Mouse (Mus musculus) hindbrain, embryonic 14.5 days (tissue): ENCODE measurements at regions not wholly inside any gene's neighbourhood (a gene's known extent, or its start where the extent isn't known, plus 50 kb on each side); places are given as distances from the start of the nearest gene placed in this dataset.
A peak's percentile ranks its signal among the peaks of the same experiment; 100 is the strongest.

Experiments
- ATAC-seq: fragments of 200-750 bp; cut with Nextera tagmentation; 2 replicates; pipeline ENCODE4 v1.8.0; 2017; ENCODE audit warnings: moderate number of reproducible peaks, mild to moderate bottlenecking, moderate TSS enrichment, moderate library complexity; ENCODE audit not compliant: low FRiP score
- DNase-seq: peaks from one replicate; pipeline ENCODE4 v3.0.0-alpha.2; 2015; ENCODE audit warnings: low spot score
- H3K27ac ChIP-seq: fragments of 300-500 bp; sonication (generic); 2 replicates; pipeline ENCODE4 v1.5.1; 2014; ENCODE audit warnings: mild to moderate bottlenecking, moderate library complexity
- H3K27me3 ChIP-seq: fragments of 300-500 bp; sonication (generic); 2 replicates; pipeline ENCODE4 v1.6.1; 2014; ENCODE audit warnings: mild to moderate bottlenecking, low read length, mixed read lengths; ENCODE audit not compliant: control insufficient read depth, insufficient read depth
- H3K36me3 ChIP-seq: fragments of 300-500 bp; sonication (generic); replicated peaks from 2 replicates; pipeline ENCODE4 v1.6.1; 2014; ENCODE audit not compliant: control insufficient read depth, insufficient read depth
- H3K4me1 ChIP-seq: fragments of 300-500 bp; sonication (generic); replicated peaks from 2 replicates; pipeline ENCODE4 v1.6.1; 2014; ENCODE audit warnings: antibody characterized with exemption, low read length, mixed read lengths; ENCODE audit not compliant: control insufficient read depth, insufficient read depth
- H3K4me2 ChIP-seq: fragments of 300-500 bp; sonication (generic); replicated peaks from 2 replicates; pipeline ENCODE4 v1.6.1; 2014; ENCODE audit warnings: mild to moderate bottlenecking, moderate library complexity
- H3K4me3 ChIP-seq: fragments of 300-500 bp; sonication (generic); replicated peaks from 2 replicates; pipeline ENCODE4 v1.5.1; 2014; ENCODE audit warnings: mild to moderate bottlenecking, low read length
- H3K9ac ChIP-seq: fragments of 300-500 bp; sonication (generic); 2 replicates; pipeline ENCODE4 v1.6.1; 2014
- H3K9me3 ChIP-seq: fragments of 300-500 bp; sonication (generic); 2 replicates; pipeline ENCODE4 v1.6.1; 2016; ENCODE audit warnings: low read length; ENCODE audit not compliant: control insufficient read depth
- WGBS: fragments of 180-500 bp; shearing (Covaris S2); extraction: QIAGEN DNeasy Blood & Tissue Kit; methylation state at CpG from one replicate; pipeline ENCODE4 v1.1.7; 2014; 5-methylcytosine and 5-hydroxymethylcytosine counted together

- Histone ChIP-seq H3K27ac (no peak overlapping the region), H3K4me3 (no peak overlapping the region)
Observed at GRCm38 (mm10) chr11:55926366-55926765, 114.4 kb downstream of the Nmur2 start.

DNA sequence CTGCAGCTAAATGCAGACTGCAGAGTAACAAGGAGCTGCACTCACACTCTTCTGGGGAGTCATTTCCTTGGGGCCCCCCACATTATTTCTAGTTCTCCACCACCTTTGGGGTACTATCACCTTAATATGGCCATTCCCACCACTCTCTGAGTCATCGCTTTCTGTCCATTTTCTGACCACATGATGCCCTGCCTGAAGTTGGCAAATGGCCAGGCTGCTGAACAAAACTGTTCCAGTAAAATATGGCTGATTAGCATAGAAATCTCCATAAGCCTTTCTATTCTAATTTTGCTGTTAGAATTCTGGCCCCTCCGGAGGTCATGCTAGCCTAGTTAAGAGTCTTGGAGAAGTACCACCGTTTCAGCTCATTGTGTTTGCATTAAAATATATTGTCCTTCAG lies 121.7 kb downstream of the Nmur2 start:
- Histone ChIP-seq H3K4me2 (no peak overlapping the region), H3K9ac (no peak overlapping the region), H3K36me3 (no peaks in the 10 kb centered on the region), H3K27me3 (no peaks in the 10 kb centered on the region), H3K4me3 (no peak overlapping the region), H3K27ac (no peak overlapping the region), H3K4me1 (0 out of 2 replicates have a peak, but pooled peaks cover 4% of the 10 kb centered on the region), H3K9me3 (no peaks in the 10 kb centered on the region)
- peak; percentile 42 for DNase-seq
- WGBS: 35% methylated on average over 3 of the region's 3 CpGs
- ATAC-seq: no peak

More at GRCm38 (mm10) chr11:55926366-55926765, 114.4 kb downstream of the Nmur2 start:
- Histone ChIP-seq H3K36me3 (no peaks in the 10 kb centered on the region), H3K27me3 (no peaks in the 10 kb centered on the region), H3K9me3 (no peaks in the 10 kb centered on the region), H3K4me1 (no peaks in the 10 kb centered on the region), H3K4me2 (no peak overlapping the region), H3K9ac (no peak overlapping the region)
- ATAC-seq (no peak), DNase-seq (no peak)
- WGBS: 77% methylated on average over 5 of the region's 5 CpGs

GRCm38 (mm10) chr11:55918411-55918810 lies 122.4 kb downstream of the Nmur2 start:
- Histone ChIP-seq H3K4me3 (no peak overlapping the region), H3K36me3 (no peaks in the 10 kb centered on the region), H3K9me3 (no peaks in the 10 kb centered on the region), H3K4me1 (0 out of 2 replicates have a peak, but pooled peaks cover 4% of the 10 kb centered on the region), H3K27ac (no peak overlapping the region), H3K9ac (no peak overlapping the region), H3K4me2 (no peak overlapping the region), H3K27me3 (no peaks in the 10 kb centered on the region)
- 75% methylated on average over 5 of the region's 5 CpGs for WGBS
- DNase-seq (no peak), ATAC-seq (no peak)

GRCm38 (mm10) chr11:55897506-55897905 lies 143.3 kb downstream of the Nmur2 start:
- no peaks in the 10 kb centered on the region for H3K4me1 ChIP-seq
- ATAC-seq (no peak), DNase-seq (peak; percentile 59)
- 19% methylated on average over 6 of the region's 6 CpGs for WGBS
- no peaks in the 10 kb centered on the region for H3K27me3 ChIP-seq
- H3K9me3 ChIP-seq: no peaks in the 10 kb centered on the region
- H3K27ac ChIP-seq: no peak overlapping the region
- no peak overlapping the region for H3K4me2 ChIP-seq
- no peak overlapping the region for H3K9ac ChIP-seq
- no peaks in the 10 kb centered on the region for H3K36me3 ChIP-seq
- no peak overlapping the region for H3K4me3 ChIP-seq

- DNase-seq (no peak), ATAC-seq (no peak)
- H3K36me3 ChIP-seq: no peaks in the 10 kb centered on the region
- 84% methylated on average over 4 of the region's 4 CpGs for WGBS
- no peaks in the 10 kb centered on the region for H3K9me3 ChIP-seq
- H3K27ac ChIP-seq: no peak overlapping the region
- no peak overlapping the region for H3K4me2 ChIP-seq
- no peak overlapping the region for H3K4me3 ChIP-seq
- H3K27me3 ChIP-seq: no peaks in the 10 kb centered on the region
- no peak overlapping the region for H3K9ac ChIP-seq
- H3K4me1 ChIP-seq: no peaks in the 10 kb centered on the region
Observed at GRCm38 (mm10) chr11:55890161-55890560, 150.6 kb downstream of the Nmur2 start.

DNA sequence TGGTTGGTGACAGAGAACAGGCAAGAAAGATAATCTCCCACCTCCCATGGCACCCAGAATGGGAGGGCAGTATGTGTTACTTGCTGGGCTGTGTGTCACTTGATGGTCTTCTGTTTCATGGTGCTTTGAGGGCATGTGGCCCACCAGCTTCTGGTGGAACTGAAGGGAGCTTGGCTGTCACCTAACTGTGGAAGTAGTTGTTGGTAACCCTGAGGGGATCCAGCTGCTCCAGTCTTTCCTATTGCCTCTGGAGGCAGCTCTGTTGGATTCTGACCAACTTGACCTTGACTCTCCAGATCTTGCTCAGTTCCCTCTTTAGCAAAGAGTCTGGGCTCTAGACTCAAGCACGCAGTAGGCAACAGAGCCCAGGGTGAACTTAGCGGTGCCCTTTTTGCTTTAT lies 162.2 kb downstream of the Nmur2 start:
- H3K4me3 ChIP-seq: no peak overlapping the region
- WGBS: 98% methylated on average over 2 of the region's 2 CpGs
- no peak for ATAC-seq
- DNase-seq: no peak
- H3K4me2 ChIP-seq: no peak overlapping the region
- no peak overlapping the region for H3K27ac ChIP-seq
- no peaks in the 10 kb centered on the region for H3K9me3 ChIP-seq
- no peak overlapping the region for H3K9ac ChIP-seq
- no peaks in the 10 kb centered on the region for H3K27me3 ChIP-seq
- no peaks in the 10 kb centered on the region for H3K4me1 ChIP-seq
- H3K36me3 ChIP-seq: no peaks in the 10 kb centered on the region

DNA sequence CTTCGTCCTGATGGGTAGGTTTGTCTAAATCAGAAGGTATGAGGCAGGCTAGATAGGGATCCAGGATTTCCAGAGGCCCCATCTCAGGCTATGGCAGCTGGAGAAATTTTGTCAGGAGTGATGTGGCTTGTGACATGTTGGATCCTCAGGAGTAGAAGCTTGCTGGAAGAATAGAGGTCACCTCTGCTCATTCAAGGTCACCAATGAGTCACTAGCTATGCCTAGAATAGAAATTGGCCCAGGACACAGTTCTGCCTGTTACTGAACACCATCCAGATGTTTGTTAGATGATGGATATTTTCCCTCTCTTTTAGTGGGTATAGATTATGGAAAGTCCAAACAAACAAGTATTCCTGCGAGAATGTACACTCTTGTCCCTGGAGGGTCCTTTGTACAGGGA lies 173.7 kb downstream of the Nmur2 start:
- ATAC-seq: no peak
- Histone ChIP-seq H3K27me3 (no peaks in the 10 kb centered on the region), H3K27ac (no peak overlapping the region), H3K4me1 (no peaks in the 10 kb centered on the region), H3K36me3 (no peaks in the 10 kb centered on the region), H3K4me3 (no peak overlapping the region), H3K4me2 (no peak overlapping the region), H3K9ac (no peak overlapping the region), H3K9me3 (no peaks in the 10 kb centered on the region)
- 83% methylated on average over 2 of the region's 2 CpGs for WGBS
- DNase-seq: no peak

DNA sequence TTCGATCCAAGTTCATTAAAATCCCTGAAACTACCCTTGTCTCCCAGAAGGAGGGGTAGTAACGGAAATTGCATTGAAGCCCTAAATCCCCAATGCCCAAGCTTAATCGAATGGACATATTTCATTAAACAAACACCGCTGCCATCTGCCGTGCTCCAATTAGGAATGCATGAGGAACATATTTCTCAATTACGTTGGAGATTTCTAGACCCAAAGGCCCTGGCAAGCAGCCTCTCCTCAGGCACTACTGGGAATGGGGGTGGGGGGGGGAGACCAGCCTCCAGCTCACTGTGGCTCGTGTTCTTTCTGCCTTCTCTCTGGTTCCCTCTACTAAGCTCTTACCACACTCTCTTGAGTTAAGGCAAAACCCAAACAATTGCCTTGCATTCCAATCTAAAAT lies 181.6 kb downstream of the Nmur2 start:
- Histone ChIP-seq H3K4me2 (no peak overlapping the region), H3K27me3 (no peaks in the 10 kb centered on the region), H3K36me3 (no peaks in the 10 kb centered on the region), H3K4me1 (no peaks in the 10 kb centered on the region), H3K4me3 (no peak overlapping the region), H3K9me3 (peaks cover 4% of the 10 kb centered on the region; the same call in 1 of the 2 replicates), H3K27ac (no peak overlapping the region), H3K9ac (no peak overlapping the region)
- 36% methylated on average over 7 of the region's 7 CpGs for WGBS
- DNase-seq: peak; percentile 69
- ATAC-seq: 0 out of 2 replicates have a peak, but pooled peaks have one; percentile 43

GRCm38 (mm10) chr11:55820479-55820878 lies 212.5 kb upstream of the Glra1 start:
- ATAC-seq: no peak
- no peak overlapping the region for H3K4me2 ChIP-seq
- H3K4me1 ChIP-seq: no peaks in the 10 kb centered on the region
- no peak overlapping the region for H3K4me3 ChIP-seq
- DNase-seq: no peak
- H3K27ac ChIP-seq: no peak overlapping the region
- 0 out of 2 replicates have a peak, but pooled peaks cover 5% of the 10 kb centered on the region for H3K9me3 ChIP-seq
- WGBS: 64% methylated on average over 6 of the region's 6 CpGs
- no peaks in the 10 kb centered on the region for H3K36me3 ChIP-seq
- H3K9ac ChIP-seq: no peak overlapping the region
- no peaks in the 10 kb centered on the region for H3K27me3 ChIP-seq

GRCm38 (mm10) chr11:55816566-55816965 lies 208.6 kb upstream of the Glra1 start:
- H3K9me3 ChIP-seq: 0 out of 2 replicates have a peak, but pooled peaks cover 5% of the 10 kb centered on the region
- H3K9ac ChIP-seq: no peak overlapping the region
- no peaks in the 10 kb centered on the region for H3K27me3 ChIP-seq
- DNase-seq (no peak), ATAC-seq (no peak)
- H3K4me2 ChIP-seq: no peak overlapping the region
- no peaks in the 10 kb centered on the region for H3K4me1 ChIP-seq
- H3K36me3 ChIP-seq: no peaks in the 10 kb centered on the region
- no peak overlapping the region for H3K27ac ChIP-seq
- no peak overlapping the region for H3K4me3 ChIP-seq
